Mouse (Mus musculus) heart, adult 11 months (tissue): ENCODE data around the gene Cd63.
A peak's percentile ranks its signal among the peaks of the same experiment; 100 is the strongest.

Experiments used
- DNase-seq: peaks from one replicate; pipeline ENCODE4 v3.0.0; 2022

Cd63 gene

GRCm38 (mm10) chr10:128908778-128909448 lies 8.1 kb downstream of the Cd63 start:
- DNase-seq, result peak; percentile 91

- peak; percentile 100 for DNase-seq
Observed at GRCm38 (mm10) chr10:128909567-128910028, 8.8 kb downstream of the Cd63 start.

DNA sequence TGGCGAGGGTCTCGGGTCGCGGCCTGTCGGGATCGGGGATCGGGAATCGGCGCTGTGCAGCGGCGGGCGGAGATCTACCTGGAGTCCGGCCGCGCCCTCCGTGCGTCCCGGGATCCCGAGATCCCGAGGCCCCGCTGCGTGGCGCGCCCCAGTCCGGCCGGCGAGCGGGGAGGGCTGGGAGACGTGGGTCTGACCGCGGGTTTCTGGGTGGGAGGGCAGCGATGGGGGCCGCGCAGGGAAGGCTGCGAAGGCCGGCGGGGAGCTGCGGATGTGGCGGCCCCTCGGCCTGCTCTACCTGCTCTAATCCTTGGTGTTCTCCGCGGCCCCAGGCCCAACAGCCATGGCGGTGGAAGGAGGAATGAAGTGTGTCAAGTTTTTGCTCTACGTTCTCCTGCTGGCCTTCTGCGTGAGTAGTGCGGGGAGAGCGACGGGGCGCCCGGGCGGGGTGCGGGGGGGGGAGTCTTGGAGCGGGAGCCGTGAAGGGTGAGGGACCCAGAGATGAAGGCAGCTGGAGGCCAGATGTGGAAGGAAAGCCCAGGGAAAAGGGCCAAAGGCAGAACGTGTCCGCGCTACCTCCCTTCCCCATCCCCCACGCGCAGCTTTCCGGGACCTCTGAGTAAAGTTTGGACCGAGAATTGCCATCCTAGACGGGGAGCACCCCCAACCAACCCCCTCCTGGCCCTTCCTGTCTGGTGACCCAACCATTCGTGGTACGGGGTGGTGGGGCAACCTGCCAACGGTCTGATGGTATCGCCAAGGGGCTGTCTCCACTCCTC lies 9.5 kb downstream of the Cd63 start:
- DNase-seq, result peak; percentile 97

DNA sequence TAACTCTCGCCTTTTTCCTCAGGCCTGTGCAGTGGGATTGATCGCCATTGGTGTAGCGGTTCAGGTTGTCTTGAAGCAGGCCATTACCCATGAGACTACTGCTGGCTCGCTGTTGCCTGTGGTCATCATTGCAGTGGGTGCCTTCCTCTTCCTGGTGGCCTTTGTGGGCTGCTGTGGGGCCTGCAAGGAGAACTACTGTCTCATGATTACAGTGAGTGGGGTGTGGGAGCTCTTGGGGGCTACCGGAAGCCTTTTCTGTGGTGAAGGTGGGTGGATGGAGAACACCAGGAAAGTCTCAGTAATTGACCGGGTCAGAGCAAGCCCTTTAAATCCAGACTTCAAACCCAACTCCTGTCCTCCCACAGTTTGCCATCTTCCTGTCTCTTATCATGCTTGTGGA lies 10.6 kb downstream of the Cd63 start:
- peak; percentile 94 for DNase-seq

DNA sequence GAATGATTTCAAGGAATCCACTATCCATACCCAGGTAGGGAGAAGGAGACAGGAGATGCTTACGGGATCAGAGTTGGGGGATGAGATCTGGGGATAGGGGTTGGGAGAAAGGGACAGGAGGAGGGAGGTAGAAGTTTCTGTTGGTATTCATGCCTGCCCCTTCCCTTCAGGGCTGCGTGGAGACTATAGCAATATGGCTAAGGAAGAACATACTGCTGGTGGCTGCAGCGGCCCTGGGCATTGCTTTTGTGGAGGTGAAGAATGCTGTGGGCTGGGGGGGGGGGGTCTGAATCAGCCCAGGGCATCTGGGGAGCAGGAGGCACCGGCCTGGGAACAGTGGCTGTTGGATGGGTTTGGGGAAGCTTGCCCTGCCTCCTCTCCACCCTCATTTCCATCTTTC lies 11.5 kb downstream of the Cd63 start:
- peak; percentile 91 for DNase-seq

DNA sequence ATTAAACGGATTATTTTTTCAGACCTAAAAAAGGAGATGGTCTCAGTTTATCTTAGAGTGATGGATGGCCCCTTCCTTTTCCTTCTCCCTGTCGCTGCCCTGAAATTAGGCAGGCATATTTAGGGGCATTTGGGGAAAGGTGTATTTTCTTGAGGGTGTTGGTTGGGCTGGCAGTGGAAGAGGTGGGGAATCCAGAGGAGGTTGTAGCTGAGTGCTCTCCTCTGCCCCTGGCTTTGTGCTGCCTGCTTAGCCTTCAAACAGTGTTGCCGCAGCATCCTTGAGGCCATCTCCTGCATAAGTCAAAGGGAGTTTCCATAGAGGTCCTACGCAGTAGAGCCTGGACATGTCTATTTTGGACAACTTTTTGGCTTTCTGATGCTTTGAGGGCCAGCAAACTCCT lies 12.0 kb downstream of the Cd63 start:
- peak; percentile 83 for DNase-seq

DNA sequence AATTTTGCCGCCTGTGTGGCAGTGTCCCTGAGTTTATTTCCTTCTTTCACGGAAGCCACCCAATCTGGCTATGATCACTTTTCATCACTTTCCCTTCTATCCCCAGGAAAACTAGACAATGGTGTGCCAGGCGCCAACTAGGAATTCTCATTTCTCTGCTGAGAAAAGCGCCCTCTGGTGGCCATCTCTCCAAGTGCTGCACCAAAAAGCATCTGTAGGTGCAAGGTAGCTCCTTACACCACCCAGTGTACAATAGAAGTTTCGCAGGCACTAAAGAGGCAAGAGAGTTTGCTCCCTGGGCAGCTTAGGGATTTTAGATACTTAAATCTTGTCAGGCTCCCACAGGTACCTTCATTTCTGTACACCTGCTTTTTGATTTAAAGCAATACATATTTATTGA lies 12.4 kb downstream of the Cd63 start:
- DNase-seq, result peak; percentile 97

DNA sequence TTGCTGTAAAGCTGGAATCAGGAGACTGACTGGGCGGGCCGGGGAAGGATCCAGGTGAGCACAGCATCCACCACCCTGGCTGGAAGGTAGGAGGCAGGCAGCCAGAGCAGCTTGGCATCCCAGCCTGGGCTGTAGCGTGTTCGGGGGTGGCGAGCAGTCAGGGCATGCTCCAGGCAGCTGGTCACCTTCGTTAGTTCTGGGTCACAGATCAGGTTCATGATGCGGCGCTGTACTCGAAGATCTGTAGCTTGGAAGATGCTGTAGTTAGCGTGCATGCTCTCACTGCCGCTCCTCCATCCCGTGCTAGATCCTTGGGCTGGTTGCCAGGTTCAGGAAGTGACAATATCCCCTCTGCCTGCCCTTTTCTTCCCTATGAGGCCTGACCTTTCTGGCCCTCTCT lies 12.9 kb downstream of the Cd63 start:
- peak; percentile 95 for DNase-seq

DNA sequence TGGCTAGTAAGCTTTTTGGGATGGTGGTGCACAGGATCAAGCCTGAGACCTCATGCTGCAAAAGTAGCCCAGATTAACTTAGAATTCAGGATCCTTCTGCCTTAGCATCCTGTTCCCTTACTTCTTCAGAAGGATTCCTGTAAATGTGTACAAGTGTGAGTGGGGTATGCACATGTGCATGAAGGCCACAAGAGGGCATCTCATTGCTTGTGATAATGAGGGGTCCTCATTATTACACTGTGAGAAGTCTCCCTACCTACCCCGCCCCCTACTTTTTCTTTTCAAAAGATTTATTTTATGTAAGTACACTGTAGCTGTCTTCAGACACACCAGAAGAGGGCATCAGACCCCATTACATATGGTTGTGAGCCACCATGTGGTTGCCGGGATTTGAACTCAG lies 14.8 kb downstream of the Cd63 start:
- DNase-seq, result no peak

DNA sequence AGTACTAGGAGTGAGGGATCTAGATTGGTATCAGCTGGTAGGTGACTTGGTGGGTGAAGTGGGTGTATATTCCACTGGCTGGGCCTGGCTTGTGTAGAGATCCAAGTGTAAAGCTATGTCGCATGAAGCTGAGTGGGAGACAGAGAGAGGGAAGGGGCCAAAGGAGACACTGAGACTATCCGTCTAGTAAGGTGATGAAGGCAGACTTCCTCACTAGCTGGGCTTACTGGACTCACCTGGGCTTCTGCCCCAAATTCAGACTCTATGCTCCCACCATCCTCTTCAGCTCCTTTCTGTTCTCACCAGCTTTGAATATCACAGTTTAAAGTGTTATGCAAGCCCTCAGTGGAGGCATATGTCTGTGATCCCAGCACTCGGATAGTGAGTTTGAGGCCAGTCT lies 15.9 kb downstream of the Cd63 start:
- no peak for DNase-seq

GRCm38 (mm10) chr10:128917400-128917799 lies 16.6 kb downstream of the Cd63 start:
- DNase-seq, result no peak

DNA sequence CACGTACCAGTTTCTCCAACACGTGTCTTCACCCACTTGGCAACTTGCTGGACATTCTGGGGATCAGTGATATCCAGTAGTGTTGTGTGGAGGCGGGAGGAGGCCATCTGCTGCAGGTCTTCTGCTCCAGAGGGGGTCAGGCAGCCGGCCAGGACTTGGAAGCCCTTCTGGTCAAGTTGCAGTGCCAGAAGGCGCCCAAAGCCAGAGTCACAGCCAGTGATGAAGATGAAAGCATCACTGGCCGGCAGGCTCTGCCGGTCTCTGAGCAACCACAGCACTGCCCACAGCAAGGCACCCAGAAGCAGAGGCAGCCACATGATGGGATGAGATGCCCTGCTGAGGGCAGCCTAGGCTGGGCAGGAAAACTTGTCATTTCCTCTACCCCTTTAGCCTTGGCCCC lies 17.5 kb downstream of the Cd63 start:
- peak; percentile 96 for DNase-seq

DNA sequence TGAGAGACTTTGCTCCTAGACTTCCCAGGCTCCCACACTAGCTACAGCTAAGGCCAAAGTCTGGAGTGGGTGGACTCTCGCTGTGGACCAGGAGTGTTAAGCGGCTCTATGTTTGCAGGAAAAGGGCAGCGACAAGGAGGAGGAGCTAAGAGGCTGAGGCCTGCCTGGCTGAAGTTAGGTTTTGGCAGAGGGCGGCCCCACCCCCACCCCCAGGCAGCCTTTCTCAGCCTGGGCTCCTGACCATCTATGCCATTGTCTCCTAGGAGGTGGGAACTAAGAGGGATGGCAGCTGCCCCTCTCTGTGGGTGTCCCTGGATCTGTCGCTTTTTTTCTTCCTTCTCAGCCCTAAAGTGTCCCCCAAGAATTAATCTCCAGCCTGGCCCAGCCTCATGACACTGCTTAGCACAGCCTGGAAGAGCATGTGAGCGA lies 18.4 kb downstream of the Cd63 start:
- peak; percentile 96 for DNase-seq

- DNase-seq, result peak; percentile 90
Observed at GRCm38 (mm10) chr10:128919966-128920365, 19.2 kb downstream of the Cd63 start.

GRCm38 (mm10) chr10:128920736-128921161 lies 20.0 kb downstream of the Cd63 start:
- peak; percentile 98 for DNase-seq

GRCm38 (mm10) chr10:128921251-128921650 lies 20.5 kb downstream of the Cd63 start:
- no peak for DNase-seq

DNA sequence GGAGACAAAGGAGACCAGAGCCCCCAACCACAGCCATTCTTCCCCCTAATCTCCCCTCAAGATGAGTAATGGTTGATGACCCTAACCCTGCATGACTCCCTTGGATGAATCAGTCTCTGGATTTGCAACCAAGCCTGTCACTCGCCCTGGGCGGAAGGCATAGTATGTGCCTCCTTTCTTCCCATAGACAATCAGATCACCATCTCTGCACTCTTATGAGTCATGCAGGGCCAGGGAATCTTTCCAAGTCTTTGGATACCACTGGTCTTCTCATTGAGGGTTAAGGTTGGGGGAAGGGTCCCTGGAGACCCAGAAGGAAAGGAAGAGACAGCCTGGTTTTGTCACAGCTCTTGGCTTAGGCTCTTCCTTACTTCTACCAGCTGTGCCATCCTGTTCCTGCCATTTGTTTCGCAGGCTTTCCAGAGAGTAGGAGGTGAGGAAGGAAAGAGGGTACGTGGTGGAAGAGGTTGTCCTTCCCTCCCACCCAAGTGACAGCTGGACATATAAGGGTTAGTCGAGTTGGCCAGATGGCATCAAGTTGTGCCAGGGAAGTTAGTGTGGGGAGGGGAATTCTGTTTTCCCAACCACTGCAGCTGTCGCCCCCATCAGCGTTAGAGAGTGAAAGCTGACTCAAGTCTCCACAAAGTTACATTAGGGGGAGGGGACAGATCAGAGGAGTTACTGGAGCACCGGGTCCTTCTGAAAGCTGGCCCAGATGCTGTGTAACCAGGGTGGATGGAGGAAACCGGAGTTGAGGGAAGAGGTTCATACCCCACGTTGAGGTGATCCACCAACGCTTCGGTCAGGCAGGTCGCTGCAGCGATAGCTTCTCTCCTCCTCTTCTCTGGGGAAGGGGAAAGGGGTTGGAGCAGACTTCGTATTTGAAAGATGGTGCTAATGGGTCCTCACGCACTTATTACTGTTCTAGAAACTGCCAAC lies 21.4 kb downstream of the Cd63 start:
- peak; percentile 94 for DNase-seq

- no peak for DNase-seq
Observed at GRCm38 (mm10) chr10:128922822-128923012, 21.9 kb downstream of the Cd63 start, which contains the start of gene Rdh5. TSS of gene Rdh5 (minus strand) at chr10:128922888.

DNA sequence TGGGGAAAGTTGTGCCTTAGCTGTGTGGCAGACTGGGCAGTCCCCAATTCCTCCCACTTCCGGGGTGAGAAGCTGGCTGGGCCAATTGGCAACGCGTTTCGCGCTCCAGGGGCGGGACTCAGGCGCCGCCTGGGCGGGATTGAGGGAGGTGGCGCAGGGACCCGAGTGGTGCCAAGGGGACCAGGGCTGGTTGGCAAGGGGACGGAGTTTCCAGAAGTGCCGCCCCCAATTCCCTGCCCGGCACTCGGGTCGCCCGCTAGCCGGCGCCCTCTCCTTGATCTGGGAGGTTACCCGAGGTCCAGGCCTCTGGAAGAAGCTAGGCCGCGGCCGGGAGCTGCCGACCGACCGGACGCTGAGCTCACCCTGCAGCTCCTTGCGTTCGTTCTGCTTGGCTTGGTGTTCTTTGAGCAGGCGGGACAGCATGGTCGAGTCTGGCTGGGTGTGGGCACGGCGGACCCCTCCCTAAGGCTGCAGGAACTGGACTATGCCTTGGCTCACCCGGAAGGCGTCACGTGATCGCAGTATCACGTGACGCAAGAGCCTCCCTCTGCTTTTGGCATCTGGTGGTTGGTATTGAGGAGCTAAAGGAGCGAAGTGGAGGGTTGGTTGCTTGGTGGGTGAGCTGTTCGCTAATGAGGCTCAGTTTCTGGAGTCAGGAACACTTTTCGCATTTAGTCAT lies 22.4 kb downstream of the Cd63 start:
- peak; percentile 100 for DNase-seq

DNA sequence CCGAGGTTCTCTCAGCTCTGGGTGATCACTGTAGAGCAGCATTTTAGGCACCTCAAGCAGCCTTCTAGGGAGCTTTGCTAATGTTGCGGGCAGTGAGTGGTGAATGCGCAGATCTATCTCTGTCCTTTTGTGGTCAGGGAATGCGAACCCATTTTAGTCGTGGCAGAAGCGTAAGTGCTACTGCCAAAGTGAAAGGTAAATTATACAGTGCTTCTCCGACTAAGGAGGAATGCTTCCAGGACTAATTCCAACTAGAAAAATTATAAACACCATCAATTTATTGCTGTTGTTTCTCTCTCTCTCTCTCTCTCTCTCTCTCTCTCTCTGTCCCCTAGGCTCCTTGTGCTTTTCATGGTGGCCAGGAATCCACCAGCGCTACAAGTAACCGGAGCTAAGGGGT lies 23.1 kb downstream of the Cd63 start, which contains the start of gene Bloc1s1:
Gene Bloc1s1, minus strand, starts transcription at position 101 of the 400 bp plus-strand sequence.
- DNase-seq, result no peak

DNA sequence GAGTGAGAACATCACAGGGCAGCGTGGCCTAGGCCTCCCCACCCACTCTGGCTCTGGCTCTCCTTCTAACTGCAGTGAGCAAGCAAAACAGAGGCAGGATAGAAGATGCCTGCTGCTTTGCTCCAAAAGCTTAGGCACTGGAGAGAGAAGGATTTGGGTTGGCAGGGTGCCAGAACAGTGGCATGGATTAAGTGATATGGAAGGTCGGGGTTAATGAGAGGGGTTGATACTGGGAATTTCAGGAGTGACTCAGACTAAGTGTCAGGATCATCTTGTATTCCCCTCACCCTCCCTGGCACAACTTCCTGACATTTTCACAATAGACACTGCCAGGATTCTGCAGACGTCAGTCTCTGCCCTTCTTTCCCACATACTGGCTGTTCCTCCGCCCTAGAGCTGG lies 27.6 kb downstream of the Cd63 start:
- DNase-seq, result peak; percentile 84

DNA sequence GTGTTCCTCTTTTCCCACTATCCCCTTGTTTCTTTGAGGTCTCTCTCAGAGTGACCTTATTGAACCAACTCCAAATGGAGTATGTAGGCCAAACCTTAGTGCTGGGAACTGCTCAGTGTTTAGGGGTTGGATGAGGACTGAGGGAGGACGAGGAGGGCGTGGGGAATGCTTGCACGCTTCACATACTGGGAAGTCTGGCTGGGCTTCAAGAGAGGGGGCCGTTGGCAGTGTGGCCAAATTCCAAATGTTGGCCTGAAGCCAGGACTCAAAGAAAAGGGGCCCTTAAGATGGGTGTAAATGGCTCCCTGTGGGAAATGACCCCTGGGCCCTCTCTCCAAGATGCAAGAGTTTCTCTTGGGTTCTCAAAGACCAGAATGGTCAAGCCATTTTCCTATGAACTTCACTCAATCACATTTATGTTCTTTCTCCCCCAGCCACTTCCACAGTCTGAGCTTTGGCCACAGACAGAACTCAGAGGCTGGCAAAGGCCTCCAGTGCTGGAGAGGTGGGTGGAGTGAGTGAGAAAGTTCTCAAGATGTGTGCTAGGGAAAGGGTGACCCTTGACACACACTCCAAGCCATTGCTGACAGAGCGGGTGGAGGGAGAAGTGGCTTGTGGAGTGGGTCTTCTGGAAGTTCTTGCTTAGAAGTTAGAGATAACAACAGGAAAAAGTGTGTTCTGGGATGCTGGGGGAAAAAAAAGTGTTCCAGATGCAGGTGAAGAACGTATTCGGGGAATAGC lies 29.0 kb downstream of the Cd63 start:
- peak; percentile 87 for DNase-seq
